Mouse (Mus musculus): ENCODE measurements around the gene Clcn5.
A peak's percentile ranks its signal among the peaks of the same experiment; 100 is the strongest.

Clcn5 gene

DNA sequence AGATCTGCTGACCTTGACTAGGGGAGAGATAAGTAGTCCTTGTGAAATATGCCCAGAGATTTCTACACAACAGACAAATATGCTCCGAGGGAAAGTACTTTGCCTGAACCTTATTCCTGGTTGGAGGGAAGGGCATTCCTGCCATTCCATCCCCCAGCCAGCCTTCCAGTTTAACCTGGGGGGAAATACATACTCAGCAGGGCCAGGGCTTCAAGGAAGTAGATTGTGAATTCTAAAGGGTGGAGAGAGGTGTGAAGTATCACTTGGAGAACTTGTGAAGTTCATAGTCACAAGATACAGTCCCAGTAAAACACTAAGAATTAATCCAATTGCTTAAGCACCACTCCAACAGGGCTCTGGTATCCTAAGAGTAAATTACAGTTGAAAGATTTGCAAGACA, 121.3 kb downstream of the Clcn5 start:
- peak; percentile 25 for DNase-seq (ENCODE audit: low read depth, low spot score)

GRCm38 (mm10) chrX:7190816-7191215, 128.3 kb downstream of the Clcn5 start:
- no peak for DNase-seq (ENCODE audit: low read depth, low spot score)

DNA sequence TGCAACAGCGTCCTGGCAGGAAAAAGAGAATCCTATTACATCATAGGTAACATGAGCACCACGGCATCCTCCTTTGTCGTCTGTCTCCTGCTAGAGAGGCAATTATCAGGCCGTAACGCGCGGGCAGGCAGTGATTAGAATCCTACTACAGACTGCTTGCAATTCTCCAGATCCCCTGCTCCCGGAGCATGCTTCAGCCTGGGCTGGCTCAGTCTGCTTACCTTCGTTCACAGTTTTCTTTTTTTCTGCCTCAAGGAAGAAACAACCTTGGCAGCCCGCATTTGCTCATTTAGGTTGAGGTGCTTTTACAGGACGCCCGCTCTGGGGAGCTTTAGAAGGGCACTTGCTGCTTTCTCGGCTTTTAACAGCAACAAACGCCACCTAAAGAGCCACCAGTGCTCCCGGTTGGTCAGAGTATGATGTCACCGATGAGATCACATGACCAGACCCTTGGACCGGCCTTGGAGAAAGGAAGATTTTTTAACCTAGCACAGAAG, 130.8 kb downstream of the Clcn5 start:
- peak; percentile 27 for DNase-seq (ENCODE audit: low read depth, low spot score)

DNA sequence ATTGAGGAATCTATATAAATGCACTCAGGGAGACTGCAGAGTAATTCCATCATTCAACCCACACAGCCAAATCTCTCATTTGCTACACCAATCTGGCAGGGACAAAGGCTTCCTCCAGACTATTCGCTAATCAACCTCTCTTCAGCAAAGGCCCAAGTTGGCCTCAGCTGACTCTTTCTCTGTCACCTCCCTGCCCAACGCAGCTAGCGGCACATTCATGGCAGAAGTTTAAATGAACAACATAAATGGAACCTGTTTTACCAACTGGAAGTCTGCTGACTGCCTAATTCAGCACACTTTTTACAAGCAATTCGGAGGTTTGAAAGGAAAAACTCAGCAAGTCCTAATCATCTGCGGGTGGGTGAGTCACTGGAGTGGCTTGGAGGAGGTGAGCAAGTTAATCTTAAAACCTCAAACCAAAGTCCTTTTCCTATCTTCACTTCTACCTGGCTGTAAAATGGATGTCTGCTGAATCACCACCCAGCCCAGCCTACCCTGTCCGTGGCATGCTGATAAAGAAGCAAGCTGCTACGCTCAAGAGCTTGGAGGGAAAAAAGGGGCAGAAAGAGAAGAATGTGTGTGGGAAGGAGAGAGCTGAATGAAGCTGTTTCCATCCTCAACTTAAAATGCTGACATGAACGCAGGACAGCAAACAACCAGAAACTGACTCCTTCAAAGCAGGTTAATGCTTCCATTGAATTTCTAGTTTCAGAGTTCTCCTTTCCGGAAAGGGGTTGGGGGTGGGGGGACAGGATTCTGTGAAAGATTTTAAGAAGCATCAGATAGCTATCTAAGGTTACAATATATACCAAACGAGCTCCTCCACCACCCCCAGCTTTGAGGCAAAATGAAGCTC, 131.5 kb downstream of the Clcn5 start:
- no peak for DNase-seq (ENCODE audit: low read depth, low spot score)

DNA sequence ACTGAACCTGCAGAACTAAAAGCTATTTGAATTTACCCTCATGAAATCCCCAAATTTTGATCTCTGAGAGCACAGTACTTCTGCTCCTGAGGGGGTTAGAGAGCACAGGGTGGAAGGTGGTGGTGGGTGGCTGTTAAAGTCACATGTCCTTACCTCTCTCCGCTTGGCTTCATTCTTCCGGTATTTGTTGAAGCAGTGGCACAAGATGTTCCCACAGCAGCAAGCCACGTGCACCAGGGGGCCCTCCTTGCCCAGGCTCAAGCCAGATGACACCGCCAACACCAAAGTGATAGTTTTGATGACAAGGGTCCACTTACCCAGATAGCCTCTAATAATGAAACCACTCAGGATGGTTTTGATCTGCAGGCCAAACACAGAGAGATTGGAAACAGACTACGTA, 149.0 kb downstream of the Clcn5 start:
- no peak for DNase-seq (ENCODE audit: low read depth, low spot score)

GRCm38 (mm10) chrX:7168799-7169198, 150.4 kb downstream of the Clcn5 start:
- no peak for DNase-seq (ENCODE audit: low read depth, low spot score)

DNA sequence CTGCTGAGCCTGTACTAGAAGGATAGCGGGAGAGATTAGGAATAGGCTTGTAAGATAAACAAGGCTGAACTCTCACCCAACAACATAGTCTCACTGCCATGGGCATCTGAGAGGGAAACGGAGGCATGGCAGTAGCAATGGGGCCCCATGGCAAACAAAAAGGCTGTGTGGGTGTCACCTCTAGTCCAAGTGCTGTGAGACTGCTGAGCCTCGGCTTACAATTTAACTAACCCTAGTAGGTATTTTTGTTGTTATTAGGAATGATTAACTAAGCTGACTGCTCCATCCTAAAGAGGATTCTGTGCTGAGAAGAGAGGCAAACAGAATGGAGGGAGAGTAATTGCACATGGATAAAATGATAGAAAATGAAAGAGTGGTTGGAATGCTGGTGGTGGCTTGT, 161.2 kb downstream of the Clcn5 start:
- no peak for DNase-seq (ENCODE audit: low read depth, low spot score)

DNA sequence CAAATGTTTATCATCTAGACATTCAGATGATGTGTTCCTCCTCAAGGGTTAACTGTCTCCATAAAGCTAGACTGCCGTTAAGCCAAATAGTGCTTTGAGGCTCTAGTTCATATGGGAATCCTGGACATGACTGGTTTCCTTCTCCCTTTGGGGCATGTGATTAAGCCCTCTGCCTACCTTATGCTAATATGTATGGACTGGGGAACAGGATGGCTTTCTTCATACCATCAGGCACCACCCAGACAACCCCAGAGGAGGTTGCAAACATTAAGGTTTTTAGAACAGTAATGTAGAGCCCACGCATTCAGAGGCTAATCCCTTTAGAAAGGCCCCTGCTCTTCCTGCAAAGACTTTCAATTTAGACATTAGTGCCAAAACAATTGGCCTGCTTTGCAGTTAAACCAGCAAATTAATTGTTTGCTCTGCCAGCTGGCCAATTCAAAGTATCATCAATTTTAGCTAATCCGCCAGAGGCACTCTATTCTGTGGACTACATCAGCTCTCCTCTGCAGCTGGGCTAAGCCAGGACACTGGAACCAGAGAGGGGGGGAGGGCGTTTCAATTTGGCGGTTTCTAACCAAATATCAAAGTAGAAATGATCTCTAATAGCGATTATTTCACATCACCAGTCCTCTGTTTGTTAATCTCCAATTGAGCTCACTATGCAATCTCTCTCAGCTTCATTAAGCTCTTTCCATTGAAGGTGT, 163.0 kb downstream of the Clcn5 start:
- DNase-seq (ENCODE audit: low read depth, low spot score) = no peak

DNA sequence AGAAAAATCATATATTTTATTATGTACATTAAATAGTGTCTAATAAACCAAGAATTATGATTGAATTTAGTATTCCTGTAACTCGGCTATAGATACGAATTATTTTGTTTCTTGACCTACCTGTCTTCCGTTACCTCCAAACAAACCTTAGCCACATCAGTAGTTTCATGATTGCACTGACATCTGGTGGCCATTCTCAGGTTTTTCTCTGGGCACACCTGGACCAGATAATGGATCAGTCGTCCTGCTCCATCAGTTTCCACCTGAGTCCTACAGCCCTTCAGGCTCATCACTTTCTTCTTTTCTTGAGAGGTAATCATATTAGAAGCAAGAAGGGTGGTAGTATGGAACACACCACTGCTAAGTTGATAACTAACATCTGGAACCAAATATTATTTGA, 169.0 kb downstream of the Clcn5 start:
- peak; percentile 1 for DNase-seq (ENCODE audit: low read depth, low spot score)

- DNase-seq (ENCODE audit: low read depth, low spot score) = no peak
Observed at GRCm38 (mm10) chrX:7146156-7146555, 173.0 kb downstream of the Clcn5 start.

DNA sequence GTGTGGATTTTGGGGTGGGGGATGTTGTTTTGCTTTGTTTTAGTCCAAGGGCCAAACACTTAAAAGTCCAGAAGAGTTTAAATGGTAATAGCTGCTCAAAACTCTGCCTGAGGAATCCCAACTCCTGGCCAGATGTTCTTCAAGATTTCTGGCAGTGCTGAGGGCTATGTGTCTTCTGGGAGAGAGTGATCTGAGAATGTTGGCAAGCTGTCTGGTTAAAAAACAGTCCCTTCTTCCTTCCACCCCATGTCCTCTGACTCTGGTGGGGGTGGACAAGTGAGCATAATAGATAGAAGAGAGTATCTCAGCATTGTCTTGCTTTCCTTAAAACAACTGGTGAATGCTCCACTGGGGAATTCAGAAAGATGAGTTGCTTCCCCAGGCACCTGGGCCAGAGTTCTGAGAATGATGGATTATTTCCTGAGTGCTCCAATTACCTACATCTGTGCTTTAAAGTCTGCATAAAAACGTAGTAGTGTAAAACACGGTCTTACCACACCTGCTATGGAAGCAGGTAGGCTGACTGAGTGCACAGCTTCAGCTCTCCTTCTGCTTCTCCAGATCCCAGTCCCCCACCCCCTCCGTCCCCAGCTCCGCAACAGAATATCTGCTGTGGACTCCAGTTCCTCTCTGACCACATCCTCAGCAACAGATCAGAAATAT, 197.4 kb downstream of the Clcn5 start:
- DNase-seq (ENCODE audit: low read depth, low spot score) = no peak

DNA sequence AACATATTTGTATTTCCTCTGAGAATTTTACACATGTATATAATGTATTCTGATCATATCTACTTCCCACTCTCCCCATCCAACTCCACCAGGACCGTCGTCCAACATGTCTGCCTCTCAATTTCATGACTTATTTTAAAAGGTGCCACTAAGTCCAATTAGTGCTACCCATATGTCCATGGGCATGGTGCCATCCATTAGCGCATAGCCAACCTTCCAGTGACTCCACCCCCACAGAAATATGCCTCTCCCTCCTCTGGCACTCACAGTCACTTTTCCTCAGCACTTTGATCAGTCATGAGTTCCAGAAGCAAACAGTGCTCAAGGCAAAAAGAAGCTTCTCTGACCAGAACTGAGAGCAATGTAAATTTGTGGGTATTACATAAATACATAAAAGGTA, 204.3 kb downstream of the Clcn5 start:
- DNase-seq (ENCODE audit: low read depth, low spot score) = no peak
